Mouse (Mus musculus): ENCODE measurements at regions not wholly inside any gene's neighbourhood (a gene's known extent, or its start where the extent isn't known, plus 50 kb on each side); places are given as distances from the start of the nearest gene placed in this dataset.

DNA sequence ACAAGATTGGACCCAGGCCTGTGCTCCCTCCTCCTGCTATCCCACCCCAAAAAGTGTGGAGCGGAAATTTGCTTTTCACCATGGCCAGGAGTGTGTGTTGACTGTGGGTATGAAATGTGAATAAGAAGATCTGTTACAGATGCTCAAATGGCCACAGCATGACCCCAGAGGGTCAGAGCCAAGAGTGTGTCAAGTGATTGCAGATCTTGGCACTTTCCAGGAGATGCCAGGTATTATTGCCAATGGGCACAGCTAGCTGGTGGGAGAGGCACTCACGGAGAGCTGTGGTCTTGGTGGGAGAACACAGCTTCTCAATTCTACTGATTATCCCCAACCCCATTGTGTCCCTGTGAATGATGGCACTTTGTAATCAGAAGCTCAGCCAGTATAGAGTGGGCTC is 62.7 kb downstream of the Smim20 start:
- peak; percentile 57 to 67 for DNase-seq

GRCm38 (mm10) chr5:53336704-53337103 is 69.8 kb downstream of the Smim20 start:
- no peak for DNase-seq

DNA sequence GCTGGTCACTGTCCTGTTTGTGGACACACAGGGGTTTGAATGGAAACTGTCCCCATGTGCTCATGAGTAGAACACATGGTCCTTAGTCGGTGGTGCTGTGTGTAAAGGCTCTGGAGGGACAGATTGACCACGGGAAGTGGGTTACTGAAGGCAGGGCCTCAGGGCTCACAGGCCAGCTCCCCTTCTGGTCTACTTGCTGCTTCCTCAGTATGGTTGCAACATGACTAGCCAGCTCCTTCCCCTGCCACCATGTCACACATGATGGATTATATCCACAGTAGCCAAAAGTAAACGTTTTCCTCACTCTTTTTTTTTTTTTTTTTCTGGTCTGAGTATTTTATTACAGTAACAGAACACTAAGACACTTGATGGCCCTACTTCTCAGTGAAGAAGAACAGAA is 70.9 kb downstream of the Smim20 start:
- DNase-seq: no peak

- no peak for DNase-seq
Measured at GRCm38 (mm10) chr5:53345164-53345563, 78.3 kb downstream of the Smim20 start.

DNA sequence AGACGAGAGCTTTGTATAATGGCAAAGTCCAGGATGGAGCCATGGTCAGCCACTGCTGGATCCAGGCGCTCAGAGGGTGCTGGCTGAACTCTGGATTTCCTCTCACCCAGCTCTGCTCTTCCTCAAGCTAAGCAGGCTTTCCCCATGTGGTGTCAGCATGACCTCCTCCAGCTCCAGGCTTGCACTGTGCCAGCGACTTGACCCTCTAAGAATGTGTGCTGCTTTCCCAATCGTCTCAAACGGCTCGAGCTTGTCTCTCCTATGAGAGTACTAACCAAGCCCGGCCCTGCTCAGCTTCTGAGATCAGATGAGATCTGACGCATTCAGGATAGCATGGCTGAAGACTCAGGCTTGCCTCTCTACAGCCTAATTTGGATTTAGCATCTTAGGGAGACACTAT is 79.1 kb downstream of the Smim20 start:
- DNase-seq: peak; percentile 11 to 20

- peak; percentile 22 to 24 for DNase-seq
Measured at GRCm38 (mm10) chr5:53346756-53347155, 79.9 kb downstream of the Smim20 start.

DNA sequence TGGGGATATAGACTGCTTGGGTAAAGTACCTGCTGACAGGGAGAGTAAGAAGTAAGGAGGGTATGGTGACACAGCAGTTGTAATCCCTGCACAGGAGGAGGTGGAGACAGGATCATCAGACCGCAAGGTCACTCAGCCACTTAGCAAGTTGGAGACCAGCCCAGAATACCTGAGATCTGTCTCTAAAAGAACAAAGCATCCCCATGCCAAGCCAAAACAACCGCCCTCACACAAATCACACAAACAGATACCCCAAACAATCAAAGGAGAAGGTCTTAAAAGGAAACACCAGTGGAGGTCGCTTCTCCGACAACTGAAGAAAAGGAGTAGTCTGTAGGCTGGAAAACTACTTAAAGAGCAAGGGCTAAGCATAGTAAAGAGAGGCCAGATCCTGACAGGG is 86.0 kb downstream of the Smim20 start:
- DNase-seq: no peak

DNA sequence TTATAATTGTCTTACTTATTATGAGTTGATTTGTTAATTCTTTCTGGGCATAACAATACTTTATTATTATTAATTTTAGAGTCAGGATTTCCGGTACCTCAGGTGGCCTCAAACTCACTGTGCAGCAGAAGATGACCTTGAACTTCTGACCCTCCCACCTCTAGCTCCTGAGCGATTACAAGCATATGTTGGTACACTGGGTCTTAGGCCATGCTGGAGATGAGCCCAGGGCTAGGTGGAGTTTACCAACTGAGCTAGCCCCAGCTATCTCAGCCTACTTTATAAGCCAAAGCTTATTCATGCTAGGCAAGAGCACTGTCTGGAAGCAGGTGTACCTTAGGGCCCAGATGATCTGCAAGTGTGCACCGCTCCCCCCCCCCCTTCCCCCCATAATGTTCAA is 87.4 kb downstream of the Smim20 start:
- DNase-seq: no peak

- DNase-seq: peak; percentile 92 to 93
Measured at GRCm38 (mm10) chr5:53355069-53355468, 88.2 kb downstream of the Smim20 start.

DNA sequence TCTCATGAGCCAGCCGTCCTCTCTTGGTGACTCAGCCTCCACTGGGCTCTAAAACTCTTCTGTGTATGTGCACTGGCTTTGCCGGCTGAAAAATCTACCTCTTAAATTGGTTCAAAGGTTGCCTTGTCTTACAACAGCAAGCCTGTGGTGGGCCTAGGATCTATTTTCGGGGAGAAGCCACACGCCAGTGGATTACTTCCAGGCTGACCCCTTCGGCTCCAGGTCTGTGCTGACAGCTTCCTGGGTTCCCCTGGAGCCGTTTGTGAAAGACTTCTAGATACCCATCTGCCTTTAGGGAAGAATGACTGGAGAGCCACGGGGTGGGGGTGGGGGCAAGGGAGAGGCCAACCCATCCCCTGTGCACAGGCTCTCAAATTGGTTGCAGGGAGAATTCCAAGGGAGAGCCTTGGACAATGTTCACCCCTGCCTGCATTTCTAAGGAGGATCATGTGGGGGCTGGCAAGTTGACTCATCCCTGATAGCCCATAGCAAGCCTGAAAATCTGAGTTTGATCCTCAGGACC is 90.3 kb downstream of the Smim20 start:
- no peak for DNase-seq

DNA sequence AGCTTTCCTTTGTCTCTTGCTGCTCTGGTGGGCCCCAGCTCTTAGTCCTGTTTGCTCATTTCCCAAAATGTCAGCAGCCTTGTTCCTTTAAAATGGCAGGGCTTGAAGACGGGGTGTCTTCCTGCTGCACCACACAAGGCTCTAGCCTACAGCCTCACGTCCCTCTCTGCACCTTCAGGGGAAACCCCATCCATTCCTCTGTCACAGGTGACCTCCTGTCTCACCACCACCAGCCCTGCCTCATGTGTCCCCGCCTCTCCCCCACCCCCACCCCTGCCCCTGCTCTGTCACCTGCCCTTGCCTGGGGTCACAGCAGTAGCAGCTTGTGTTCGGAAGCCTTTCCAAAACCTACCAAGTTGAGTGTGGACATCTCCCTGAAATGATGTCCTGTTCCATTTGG is 91.3 kb downstream of the Smim20 start:
- no peak for DNase-seq

- no peak for DNase-seq
Measured at GRCm38 (mm10) chr5:53359887-53360286, 93.0 kb downstream of the Smim20 start.

DNA sequence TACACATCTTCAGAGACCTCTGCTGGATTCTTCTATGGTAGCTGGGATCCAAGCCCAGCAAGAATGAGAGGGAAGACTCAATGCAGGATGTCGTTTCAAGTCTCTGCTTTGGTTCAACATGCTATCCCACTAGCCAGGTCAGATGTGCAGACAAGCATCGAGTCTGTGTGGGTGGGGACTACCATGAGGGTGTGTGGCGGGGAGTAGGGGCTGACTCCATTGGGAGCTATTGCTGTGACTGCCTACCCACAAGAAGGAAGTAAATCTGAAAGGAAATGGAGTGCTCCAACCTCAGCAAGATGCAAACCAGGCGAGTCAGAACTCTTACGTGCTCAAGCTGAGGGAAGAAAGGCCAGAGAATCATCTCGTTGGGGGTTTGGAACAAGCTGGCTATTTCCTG is 94.4 kb downstream of the Smim20 start:
- no peak for DNase-seq

DNA sequence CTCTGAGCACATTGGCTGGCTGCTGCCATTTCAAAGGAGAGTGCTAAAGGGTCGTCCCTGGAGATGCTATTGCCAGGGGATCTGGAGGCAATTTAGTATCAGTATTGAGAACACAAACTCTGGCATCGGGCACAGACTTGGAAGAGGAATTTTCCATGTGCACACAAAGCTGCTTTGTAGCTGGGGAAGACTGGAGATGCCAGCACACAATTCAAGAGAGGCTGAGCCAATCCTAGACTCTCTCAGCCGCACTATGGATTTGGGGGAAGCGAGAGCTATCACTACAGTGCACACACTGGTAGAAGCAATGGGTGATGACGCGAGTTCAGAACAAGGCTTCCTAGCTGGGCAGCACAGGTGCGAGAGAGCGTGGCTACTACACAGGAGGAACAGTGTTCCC is 97.0 kb downstream of the Smim20 start:
- no peak for DNase-seq

GRCm38 (mm10) chr5:53366882-53367561 is 98.9 kb upstream of the Rbpj start:
- DNase-seq: no peak

DNA sequence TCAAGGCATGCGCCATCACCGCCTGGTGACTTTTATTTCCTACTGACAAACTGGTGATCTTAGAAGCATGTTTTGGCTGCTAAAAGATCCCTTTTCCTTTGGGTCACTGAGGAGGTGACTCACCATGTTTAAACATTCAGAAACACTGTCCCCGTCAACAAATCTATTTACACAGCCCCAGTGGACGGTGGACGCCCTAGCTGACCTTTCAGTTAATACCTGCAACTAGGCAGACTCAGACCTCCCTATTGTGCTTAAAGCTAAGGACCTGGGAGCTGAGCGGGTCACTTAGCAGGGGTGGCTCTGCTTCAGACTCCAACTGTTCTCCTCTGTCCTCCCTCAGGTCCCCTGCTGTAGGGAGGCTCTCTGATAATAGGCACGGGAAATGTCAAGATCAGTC is 95.7 kb upstream of the Rbpj start:
- no peak for DNase-seq

- peak; percentile 64 to 73 for DNase-seq
Measured at GRCm38 (mm10) chr5:53371638-53372037, 94.3 kb upstream of the Rbpj start.

GRCm38 (mm10) chr5:53373315-53373714 is 92.6 kb upstream of the Rbpj start:
- DNase-seq: no peak

DNA sequence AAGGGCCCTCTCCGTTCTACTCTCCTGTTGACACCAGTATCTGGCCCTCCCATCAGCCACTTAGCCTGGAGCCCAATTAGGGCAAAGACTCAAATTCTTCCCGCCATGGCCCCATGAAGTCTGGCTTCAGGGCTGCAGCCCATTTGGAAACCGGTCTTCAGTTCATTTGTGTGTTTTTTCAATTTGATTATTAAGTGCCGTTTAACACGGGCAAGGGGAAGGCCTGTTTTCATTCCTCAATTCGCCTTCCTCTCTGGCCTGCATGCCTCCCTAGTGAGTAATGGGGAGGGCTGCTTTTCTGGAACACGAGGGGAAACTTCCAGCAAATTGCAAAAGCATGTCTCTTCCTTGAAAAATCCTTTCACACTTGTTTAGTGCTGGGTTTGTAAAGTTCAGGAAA is 89.1 kb upstream of the Rbpj start:
- no peak for DNase-seq

- no peak for DNase-seq
Measured at GRCm38 (mm10) chr5:53377698-53378097, 88.3 kb upstream of the Rbpj start.

DNA sequence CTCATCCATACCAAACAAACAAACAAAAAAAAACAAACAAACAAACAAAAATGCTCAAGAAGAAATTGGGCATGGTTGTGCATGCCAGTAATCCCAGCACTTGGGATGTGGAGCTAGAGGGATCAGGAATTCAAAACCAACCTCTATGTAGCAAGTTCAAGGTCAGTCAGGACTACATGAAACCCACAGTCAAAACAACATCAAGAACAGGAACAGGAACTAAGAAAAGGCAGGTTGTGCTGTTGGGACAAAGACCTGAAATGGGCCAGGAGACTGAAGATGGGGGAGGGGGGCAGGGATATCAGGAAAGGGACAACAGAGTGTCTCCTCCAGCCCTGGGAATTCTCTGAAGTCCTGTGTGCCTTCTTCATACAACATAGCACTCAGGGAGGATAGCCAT is 87.8 kb upstream of the Rbpj start:
- DNase-seq: no peak

GRCm38 (mm10) chr5:53378599-53378998 is 87.4 kb upstream of the Rbpj start:
- peak; percentile 21 to 40 for DNase-seq

DNA sequence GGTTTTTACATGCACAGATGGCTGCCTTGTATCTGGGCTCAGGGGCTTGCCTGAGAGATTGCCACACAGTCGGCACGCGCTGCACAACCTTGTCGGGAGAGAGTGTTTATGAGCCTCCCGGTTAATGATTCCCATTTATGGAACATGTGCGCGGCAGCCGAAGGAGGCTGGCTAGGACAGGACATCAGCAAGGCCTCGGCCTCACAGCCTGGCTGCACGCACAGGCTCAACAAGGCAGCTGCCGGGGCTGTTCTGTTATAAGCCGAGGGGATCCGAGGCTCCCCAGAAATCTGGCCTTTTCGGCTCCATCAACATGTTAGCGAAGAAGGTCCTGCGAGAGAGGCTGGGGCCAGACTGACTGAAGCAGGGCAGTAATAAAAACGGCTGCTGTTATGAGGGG is 86.3 kb upstream of the Rbpj start:
- peak in 1 of 2 experiments; percentile 16 for DNase-seq

GRCm38 (mm10) chr5:53380203-53380602 is 85.7 kb upstream of the Rbpj start:
- DNase-seq: no peak

Data from cerebellum, postnatal 10 days (tissue).